Mouse (Mus musculus) myocyte (in vitro differentiated cells): ENCODE data around the gene Larp7.

Experiments
- CEBPB ChIP-seq: IDR thresholded peaks from 2 replicates; pipeline ENCODE4 v1.6.1; 2011; ENCODE audit warnings: mild to moderate bottlenecking, moderate library complexity; ENCODE audit not compliant: poor library complexity, insufficient read depth, severe bottlenecking
- E2F4 ChIP-seq: IDR thresholded peaks from one replicate; pipeline ENCODE4 v1.6.1; 2011; ENCODE audit warnings: mild to moderate bottlenecking, control low read depth, moderate library complexity; ENCODE audit not compliant: insufficient read depth
- MAX ChIP-seq: IDR thresholded peaks from one replicate; pipeline ENCODE4 v1.6.1; 2011; ENCODE audit warnings: low read depth, mild to moderate bottlenecking, control low read depth
- MYOD1 ChIP-seq, 3 experiments: IDR thresholded peaks; one replicate each; pipeline ENCODE4 v1.6.1; 2011; ENCODE audit warnings: control low read depth in 2 of 3, low read depth in 2 of 3, mild to moderate bottlenecking in 2 of 3, moderate library complexity in 1 of 3; ENCODE audit not compliant: insufficient read length in 2 of 3, control insufficient read depth in 1 of 3
- MYOG ChIP-seq, 3 experiments: IDR thresholded peaks; one replicate each; pipeline ENCODE4 v1.6.1; 2011; ENCODE audit warnings: control low read depth in 2 of 3, low read depth in 2 of 3, mild to moderate bottlenecking in 2 of 3; ENCODE audit not compliant: insufficient read length in 2 of 3, control insufficient read depth in 1 of 3, insufficient read depth in 1 of 3
- POLR2A ChIP-seq: IDR thresholded peaks from one replicate; pipeline ENCODE4 v1.6.1; 2011; ENCODE audit warnings: low read depth, mild to moderate bottlenecking, control low read depth, moderate library complexity; ENCODE audit not compliant: insufficient read length
- POLR2AphosphoS2 ChIP-seq: IDR thresholded peaks from one replicate; pipeline ENCODE4 v1.6.1; 2011; ENCODE audit warnings: low read depth, control low read depth; ENCODE audit not compliant: insufficient read length
- USF1 ChIP-seq: IDR thresholded peaks from one replicate; pipeline ENCODE4 v1.6.1; 2011; ENCODE audit warnings: low read depth, mild to moderate bottlenecking, control low read depth, moderate library complexity

GRCm38 (mm10) chr3:127507878-127508783 is 45.0 kb downstream of the Larp7 start:
- TF ChIP-seq MYOD1 (IDR thresholded peaks at IDR 0.05; ENCODE audit: control insufficient read depth in 1 of 3, insufficient read length in 2 of 3, low read depth in 2 of 3) (no peak), MAX (no peak), CEBPB (no peak), USF1 (no peak), POLR2A (no peak), MYOG (IDR thresholded peaks at IDR 0.05; ENCODE audit: control insufficient read depth in 1 of 3, insufficient read depth in 1 of 3, insufficient read length in 2 of 3, low read depth in 2 of 3) (no peak), E2F4 (no peak), POLR2AphosphoS2 (no peak)
